Mouse (Mus musculus): ENCODE results near the gene Nsd2.

GRCm38 (mm10) chr5:33900101-33900500 is 79.6 kb downstream of the Nsd2 start:
- TF ChIP-seq POLR2A (IDR thresholded peaks at IDR 0.05; ENCODE audit: low read depth, low read length) (no peak), CTCF (IDR thresholded peaks at IDR 0.05; ENCODE audit: extremely low read depth, insufficient read depth, insufficient read length, insufficient replicate concordance) (no peak)
